Mouse (Mus musculus): ENCODE measurements around the gene Gprin1. TPM values are rescaled to one million over a fixed set of nuclear protein-coding genes. Genes with fewer than 3 reads are reported as not detected.
A peak's percentile ranks its signal among the peaks of the same experiment; 100 is the strongest.

Gprin1 gene
- total RNA-seq, 2 experiments from 2014 or later = 151 to 168 TPM

GRCm38 (mm10) chr13:54746896-54747295, 2.8 kb downstream of the Gprin1 start:
- intact Hi-C loops (cut with DNase I) = no loop called here
- no peak for DNase-seq (ENCODE audit: low spot score in 2 of 2)

- intact Hi-C loops (cut with DNase I) = no loop called here
- DNase-seq (ENCODE audit: low spot score in 2 of 2) = no peak
These were observed 3.6 kb downstream of the Gprin1 start for GRCm38 (mm10) chr13:54746110-54746509.

GRCm38 (mm10) chr13:54738213-54738601, 11.5 kb downstream of the Gprin1 start:
- no peak for DNase-seq (ENCODE audit: low spot score in 2 of 2)
- intact Hi-C loops (cut with DNase I) = no loop called here

- intact Hi-C loops (cut with DNase I) = no loop called here
- no peak for DNase-seq (ENCODE audit: low spot score in 2 of 2)
These were observed 12.0 kb downstream of the Gprin1 start for GRCm38 (mm10) chr13:54737488-54738212.

GRCm38 (mm10) chr13:54736931-54737330, 12.7 kb downstream of the Gprin1 start:
- DNase-seq (ENCODE audit: low spot score in 2 of 2) = no peak
- intact Hi-C loops (cut with DNase I) = no loop called here

GRCm38 (mm10) chr13:54726131-54726530, 23.5 kb downstream of the Gprin1 start:
- intact Hi-C loops (cut with DNase I) = no loop called here
- DNase-seq (ENCODE audit: low spot score in 2 of 2) = no peak

- no peak for DNase-seq (ENCODE audit: low spot score in 2 of 2)
- intact Hi-C loops (cut with DNase I) = no loop called here
These were observed 26.5 kb downstream of the Gprin1 start for GRCm38 (mm10) chr13:54723143-54723542.

GRCm38 (mm10) chr13:54716916-54717315, 32.8 kb downstream of the Gprin1 start:
- peak; percentile 68 to 75 for DNase-seq (ENCODE audit: low spot score in 2 of 2)
- intact Hi-C loops (cut with DNase I) = loop anchor here (2.0 to 10.0 kb wide), 3 partner anchors 42 to 358 kb away; no protein-coding TSS in a partner anchor

GRCm38 (mm10) chr13:54714996-54715395, 34.7 kb downstream of the Gprin1 start:
- intact Hi-C loops (cut with DNase I) = loop anchor here (5.0 to 10.0 kb wide), 2 partner anchors 82 to 360 kb away; no protein-coding TSS in a partner anchor

GRCm38 (mm10) chr13:54714393-54714792, 35.3 kb downstream of the Gprin1 start:
- DNase-seq (ENCODE audit: low spot score in 2 of 2) = no peak
- intact Hi-C loops (cut with DNase I) = loop anchor here (10.0 kb wide), 1 partner anchor 360 kb away; no protein-coding TSS in a partner anchor

More at GRCm38 (mm10) chr13:54714996-54715395, 34.7 kb downstream of the Gprin1 start:
- DNase-seq (ENCODE audit: low spot score in 2 of 2) = no peak

GRCm38 (mm10) chr13:54710866-54711265, 38.8 kb downstream of the Gprin1 start:
- intact Hi-C loops (cut with DNase I) = loop anchor here (10.0 kb wide), 1 partner anchor 364 kb away; no protein-coding TSS in a partner anchor
- no peak for DNase-seq (ENCODE audit: low spot score in 2 of 2)

GRCm38 (mm10) chr13:54704890-54705289, 44.8 kb downstream of the Gprin1 start:
- intact Hi-C loops (cut with DNase I) = no loop called here
- no peak for DNase-seq (ENCODE audit: low spot score in 2 of 2)

GRCm38 (mm10) chr13:54702507-54702906, 47.2 kb downstream of the Gprin1 start:
- intact Hi-C loops (cut with DNase I) = no loop called here
- DNase-seq (ENCODE audit: low spot score in 2 of 2) = no peak

- DNase-seq (ENCODE audit: low spot score in 2 of 2) = no peak
- intact Hi-C loops (cut with DNase I) = no loop called here
These were observed 48.4 kb downstream of the Gprin1 start, which contains the start of gene Cdhr2 for GRCm38 (mm10) chr13:54701243-54701642. Gene Cdhr2, plus strand, starts transcription at chr13:54701461.

GRCm38 (mm10) chr13:54695479-54696230, 54.0 kb downstream of the Gprin1 start:
- DNase-seq (ENCODE audit: low spot score in 2 of 2) = no peak
- intact Hi-C loops (cut with DNase I) = no loop called here

GRCm38 (mm10) chr13:54694348-54695060, 55.2 kb downstream of the Gprin1 start:
- intact Hi-C loops (cut with DNase I) = no loop called here
- DNase-seq (ENCODE audit: low spot score in 2 of 2) = peak in 1 of 2 experiments; percentile 25

- peak; percentile 99 for DNase-seq (ENCODE audit: low spot score in 2 of 2)
- intact Hi-C loops (cut with DNase I) = no loop called here
These were observed 55.9 kb downstream of the Gprin1 start, which contains the start of gene Rnf44 for GRCm38 (mm10) chr13:54693558-54694347. Gene Rnf44, minus strand, starts transcription at chr13:54693907.

GRCm38 (mm10) chr13:54692711-54693557, 56.7 kb downstream of the Gprin1 start:
- intact Hi-C loops (cut with DNase I) = no loop called here
- DNase-seq (ENCODE audit: low spot score in 2 of 2) = peak in 1 of 2 experiments; percentile 50
